Mouse (Mus musculus) lung, embryonic 15.5 days (tissue): Measurements from ENCODE around the gene Myh14. TPM values are rescaled to one million over a fixed set of nuclear protein-coding genes. Genes with fewer than 3 reads are reported as not detected.
A peak's percentile ranks its signal among the peaks of the same experiment; 100 is the strongest.

Experiments
- ATAC-seq: fragments of 200-750 bp; cut with Nextera tagmentation; 2 replicates; pipeline ENCODE4 v1.8.0; 2017; ENCODE audit warnings: moderate number of reproducible peaks, borderline replicate concordance; ENCODE audit not compliant: low FRiP score, low TSS enrichment; ENCODE audit errors: extremely low read depth
- H3K27ac ChIP-seq: fragments of 300-500 bp; sonication (generic); 2 replicates; pipeline ENCODE4 v1.5.1; 2015; ENCODE audit warnings: moderate library complexity, mild to moderate bottlenecking, inconsistent platforms
- H3K27me3 ChIP-seq: fragments of 300-500 bp; sonication (generic); 2 replicates; pipeline ENCODE4 v1.6.1; 2015; ENCODE audit warnings: inconsistent platforms
- H3K36me3 ChIP-seq: fragments of 300-500 bp; sonication (generic); 2 replicates; pipeline ENCODE4 v1.6.1; 2015; ENCODE audit warnings: inconsistent platforms
- H3K4me1 ChIP-seq: fragments of 300-500 bp; sonication (generic); 2 replicates; pipeline ENCODE4 v1.6.1; 2015; ENCODE audit warnings: inconsistent platforms
- H3K4me2 ChIP-seq: fragments of 300-500 bp; sonication (generic); 2 replicates; pipeline ENCODE4 v1.6.1; 2015; ENCODE audit warnings: inconsistent platforms, mild to moderate bottlenecking, moderate library complexity
- H3K4me3 ChIP-seq: fragments of 300-500 bp; sonication (generic); 2 replicates; pipeline ENCODE4 v1.5.1; 2015; ENCODE audit warnings: mild to moderate bottlenecking, inconsistent platforms
- H3K9ac ChIP-seq: fragments of 300-500 bp; sonication (generic); 2 replicates; pipeline ENCODE4 v1.6.1; 2015; ENCODE audit warnings: inconsistent platforms
- H3K9me3 ChIP-seq: fragments of 300-500 bp; sonication (generic); 2 replicates; pipeline ENCODE4 v1.6.1; 2016; ENCODE audit warnings: inconsistent platforms
- WGBS: fragments of 180-500 bp; shearing (Covaris S2); methylation state at CpG from one replicate; pipeline ENCODE4 v1.1.7; 2015; 5-methylcytosine and 5-hydroxymethylcytosine counted together
- polyA plus RNA-seq: library from polyadenylated mRNA; unstranded; fragments of >200 nt; fragmentation: Nextera tagmentation; extraction: Ambion mirVana; gene quantifications from 2 replicates; pipeline ENCODE4 v1.2.1, GENCODE M21; 2015

Gene Myh14
- polyA plus RNA-seq, 1 experiment from 2014 or later = 47.8 TPM

- Histone ChIP-seq H3K9me3 (no peaks in the 10 kb centered on the region), H3K27me3 (no peaks in the 10 kb centered on the region), H3K9ac (no peak overlapping the region), H3K4me2 (no peak overlapping the region), H3K4me1 (peaks cover 30% of the 10 kb centered on the region), H3K27ac (peak overlapping the region; percentile 70), H3K36me3 (no peaks in the 10 kb centered on the region), H3K4me3 (no peak overlapping the region)
- peak; percentile 12; the same call in 1 of the 2 replicates for ATAC-seq
- WGBS = 46% methylated on average over 10 of the region's 10 CpGs
Observed at GRCm38 (mm10) chr7:44693427-44694175, 23.0 kb upstream of the Myh14 start.

- Histone ChIP-seq H3K4me1 (peaks cover 22% of the 10 kb centered on the region), H3K27me3 (no peaks in the 10 kb centered on the region), H3K9ac (no peak overlapping the region), H3K36me3 (no peaks in the 10 kb centered on the region), H3K27ac (no peak overlapping the region), H3K9me3 (no peaks in the 10 kb centered on the region), H3K4me2 (no peak overlapping the region), H3K4me3 (no peak overlapping the region)
- ATAC-seq = no peak
- WGBS = 85% methylated on average over 7 of the region's 7 CpGs
Observed at GRCm38 (mm10) chr7:44689331-44689730, 18.7 kb upstream of the Myh14 start.

GRCm38 (mm10) chr7:44688890-44689289, 18.2 kb upstream of the Myh14 start:
- 66% methylated on average over 3 of the region's 3 CpGs for WGBS
- Histone ChIP-seq H3K27me3 (no peaks in the 10 kb centered on the region), H3K4me3 (no peak overlapping the region), H3K9me3 (no peaks in the 10 kb centered on the region), H3K4me2 (no peak overlapping the region), H3K9ac (no peak overlapping the region), H3K36me3 (no peaks in the 10 kb centered on the region), H3K4me1 (peaks cover 27% of the 10 kb centered on the region), H3K27ac (no peak overlapping the region)
- ATAC-seq = no peak

GRCm38 (mm10) chr7:44685531-44686402, 15.1 kb upstream of the Myh14 start:
- H3K9me3 ChIP-seq = no peaks in the 10 kb centered on the region
- peak overlapping the region; percentile 80 for H3K27ac ChIP-seq
- 43% methylated on average over 16 of the region's 17 CpGs for WGBS
- H3K4me1 ChIP-seq = peaks cover 22% of the 10 kb centered on the region
- no peaks in the 10 kb centered on the region for H3K36me3 ChIP-seq
- no peak overlapping the region for H3K4me3 ChIP-seq
- no peaks in the 10 kb centered on the region for H3K27me3 ChIP-seq
- no peak overlapping the region for H3K4me2 ChIP-seq
- ATAC-seq = peak; percentile 62
- no peak overlapping the region for H3K9ac ChIP-seq

- peak; percentile 52; the same call in 1 of the 2 replicates for ATAC-seq
Observed at GRCm38 (mm10) chr7:44683656-44684055, 13.0 kb upstream of the Myh14 start.

GRCm38 (mm10) chr7:44676611-44677010, 6.0 kb upstream of the Myh14 start:
- Histone ChIP-seq H3K36me3 (no peaks in the 10 kb centered on the region), H3K4me1 (no peaks in the 10 kb centered on the region), H3K27ac (no peak overlapping the region), H3K9me3 (no peaks in the 10 kb centered on the region), H3K4me3 (no peak overlapping the region), H3K4me2 (no peak overlapping the region), H3K27me3 (no peaks in the 10 kb centered on the region), H3K9ac (no peak overlapping the region)
- ATAC-seq = no peak
- 67% methylated on average over 2 of the region's 2 CpGs for WGBS

More at GRCm38 (mm10) chr7:44683656-44684055, 13.0 kb upstream of the Myh14 start:
- no peaks in the 10 kb centered on the region for H3K36me3 ChIP-seq
- H3K27me3 ChIP-seq = no peaks in the 10 kb centered on the region
- 47% methylated on average over 8 of the region's 8 CpGs for WGBS
- H3K9me3 ChIP-seq = no peaks in the 10 kb centered on the region
- H3K4me3 ChIP-seq = no peak overlapping the region
- no peak overlapping the region for H3K9ac ChIP-seq
- peaks cover 22% of the 10 kb centered on the region for H3K4me1 ChIP-seq
- peak overlapping the region; percentile 73 for H3K27ac ChIP-seq
- no peak overlapping the region for H3K4me2 ChIP-seq

GRCm38 (mm10) chr7:44676126-44676525, 5.5 kb upstream of the Myh14 start:
- ATAC-seq = no peak
- Histone ChIP-seq H3K9ac (no peak overlapping the region), H3K4me1 (peaks cover 4% of the 10 kb centered on the region; the same call in 1 of the 2 replicates), H3K27me3 (peaks cover 4% of the 10 kb centered on the region; the same call in 1 of the 2 replicates), H3K27ac (no peak overlapping the region), H3K4me2 (no peak overlapping the region), H3K4me3 (no peak overlapping the region), H3K36me3 (no peaks in the 10 kb centered on the region), H3K9me3 (no peaks in the 10 kb centered on the region)
- WGBS = 51% methylated on average over 4 of the region's 4 CpGs

- ATAC-seq = no peak
- WGBS = 81% methylated on average over 6 of the region's 6 CpGs
- Histone ChIP-seq H3K4me1 (peaks cover 8% of the 10 kb centered on the region; the same call in 1 of the 2 replicates), H3K27ac (no peak overlapping the region), H3K36me3 (no peaks in the 10 kb centered on the region), H3K27me3 (peaks cover 13% of the 10 kb centered on the region; the same call in 1 of the 2 replicates), H3K9me3 (no peaks in the 10 kb centered on the region), H3K9ac (no peak overlapping the region), H3K4me2 (no peak overlapping the region), H3K4me3 (no peak overlapping the region)
Observed at GRCm38 (mm10) chr7:44675171-44675570, 4.5 kb upstream of the Myh14 start.

- WGBS = 70% methylated on average over 4 of the region's 4 CpGs
Observed at GRCm38 (mm10) chr7:44674511-44674910, 3.9 kb upstream of the Myh14 start.

GRCm38 (mm10) chr7:44672193-44672592, 1.6 kb upstream of the Myh14 start:
- peaks cover 13% of the 10 kb centered on the region; the same call in 1 of the 2 replicates for H3K27me3 ChIP-seq
- no peak for ATAC-seq
- no peak overlapping the region for H3K4me3 ChIP-seq
- WGBS = 65% methylated on average over 5 of the region's 5 CpGs
- H3K4me1 ChIP-seq = peaks cover 13% of the 10 kb centered on the region; the same call in 1 of the 2 replicates
- no peak overlapping the region for H3K9ac ChIP-seq
- H3K9me3 ChIP-seq = no peaks in the 10 kb centered on the region
- H3K27ac ChIP-seq = no peak overlapping the region
- no peak overlapping the region for H3K4me2 ChIP-seq
- no peaks in the 10 kb centered on the region for H3K36me3 ChIP-seq

More at GRCm38 (mm10) chr7:44674511-44674910, 3.9 kb upstream of the Myh14 start:
- H3K9me3 ChIP-seq = no peaks in the 10 kb centered on the region
- no peak overlapping the region for H3K27ac ChIP-seq
- ATAC-seq = no peak
- peaks cover 11% of the 10 kb centered on the region; the same call in 1 of the 2 replicates for H3K4me1 ChIP-seq
- peaks cover 13% of the 10 kb centered on the region; the same call in 1 of the 2 replicates for H3K27me3 ChIP-seq
- no peaks in the 10 kb centered on the region for H3K36me3 ChIP-seq
- no peak overlapping the region for H3K4me3 ChIP-seq
- no peak overlapping the region for H3K9ac ChIP-seq
- no peak overlapping the region for H3K4me2 ChIP-seq

GRCm38 (mm10) chr7:44669103-44669502, 1.5 kb downstream of the Myh14 start:
- WGBS = 15% methylated on average over 21 of the region's 21 CpGs
- peak overlapping the region; percentile 38 for H3K4me3 ChIP-seq
- no peaks in the 10 kb centered on the region for H3K9me3 ChIP-seq
- H3K9ac ChIP-seq = 0 out of 2 replicates have a peak overlapping the region, but pooled peaks have one; percentile 25
- peak; percentile 39; the same call in 1 of the 2 replicates for ATAC-seq
- H3K27ac ChIP-seq = peak overlapping the region; percentile 87
- H3K4me1 ChIP-seq = peaks cover 27% of the 10 kb centered on the region
- peak overlapping the region; percentile 50 for H3K4me2 ChIP-seq
- H3K27me3 ChIP-seq = peaks cover 13% of the 10 kb centered on the region; the same call in 1 of the 2 replicates
- no peaks in the 10 kb centered on the region for H3K36me3 ChIP-seq
